Mouse (Mus musculus) heart, adult 10 weeks (tissue): ENCODE measurements around the gene Arih2. TPM values are rescaled to one million over a fixed set of nuclear protein-coding genes. Genes with fewer than 3 reads are reported as not detected.

Experiments used
- polyA plus RNA-seq: library from polyadenylated mRNA; stranded (reverse); fragments of 350-450 nt; fragmentation: Illumina TruSeq; extraction: RNeasy Lipid Tissue Mini Kit (QIAGEN cat#74804); gene quantifications from one replicate; pipeline ENCODE4 v1.2.3, GENCODE M21; 2014; ENCODE audit warnings: low read depth, low replicate concordance

The Arih2 gene
- 39.2 TPM for polyA plus RNA-seq

GRCm38 (mm10) chr9:108648611-108649560, at the start of gene Arih2:
Gene Arih2, minus strand, starts transcription at chr9:108649386.

GRCm38 (mm10) chr9:108689106-108689505, 39.9 kb upstream of the Arih2 start, which contains the start of gene Prkar2a:
Gene Prkar2a, plus strand, starts transcription at chr9:108689314.

GRCm38 (mm10) chr9:108661677-108662612, 12.8 kb upstream of the Arih2 start, which contains the start of gene Slc25a20:
Gene Slc25a20, plus strand, starts transcription at chr9:108662088.

GRCm38 (mm10) chr9:108596998-108597764, 52.0 kb downstream of the Arih2 start, which contains the start of gene P4htm:
Gene P4htm, minus strand, starts transcription at chr9:108597667.

GRCm38 (mm10) chr9:108578545-108579343, 70.4 kb downstream of the Arih2 start, which contains the start of gene Wdr6:
Gene Wdr6, minus strand, starts transcription at chr9:108578739.

GRCm38 (mm10) chr9:108569381-108570206, 79.6 kb downstream of the Arih2 start, which contains the start of gene Dalrd3:
Gene Dalrd3, plus strand, starts transcription at chr9:108569886.

GRCm38 (mm10) chr9:108566815-108567776, 82.1 kb downstream of the Arih2 start, which contains the start of gene Ndufaf3:
Gene Ndufaf3, minus strand, starts transcription at chr9:108567434.

GRCm38 (mm10) chr9:108560227-108560841, 88.9 kb downstream of the Arih2 start, which contains the start of gene Impdh2:
Gene Impdh2, plus strand, starts transcription at chr9:108560286.

Other genes starting within 250 kb of the Arih2 start
- gene Ccdc36, start 220.9 kb downstream of the Arih2 start, polyA plus RNA-seq = not detected
- gene BC048562, start 212.9 kb downstream of the Arih2 start, polyA plus RNA-seq = not detected
- 13.9 TPM for gene Ccdc71, start 188.9 kb downstream of the Arih2 start, polyA plus RNA-seq
- gene Klhdc8b, start 187.8 kb downstream of the Arih2 start, polyA plus RNA-seq = 18.2 TPM
- gene Lamb2, start 169.7 kb downstream of the Arih2 start, polyA plus RNA-seq = 225 TPM
- gene Usp19, start 158.8 kb downstream of the Arih2 start, polyA plus RNA-seq = 100 TPM
- 78.2 TPM for gene Qars, start 141.7 kb downstream of the Arih2 start, polyA plus RNA-seq
- 50.0 TPM for gene Qrich1, start 132.6 kb downstream of the Arih2 start, polyA plus RNA-seq
- 66.9 TPM for gene Impdh2, start 89.1 kb downstream of the Arih2 start, polyA plus RNA-seq
- gene Ndufaf3, start 82.0 kb downstream of the Arih2 start, polyA plus RNA-seq = 41.2 TPM
- gene Dalrd3, start 79.5 kb downstream of the Arih2 start, polyA plus RNA-seq = 40.3 TPM
- gene Wdr6, start 70.6 kb downstream of the Arih2 start, polyA plus RNA-seq = 15.6 TPM
- gene P4htm, start 51.7 kb downstream of the Arih2 start, polyA plus RNA-seq = 17.8 TPM
- 202 TPM for gene Slc25a20, start 12.7 kb upstream of the Arih2 start, polyA plus RNA-seq
- gene Prkar2a, start 39.9 kb upstream of the Arih2 start, polyA plus RNA-seq = 62.2 TPM
- 22.0 TPM for gene Ip6k2, start 134.4 kb upstream of the Arih2 start, polyA plus RNA-seq
- gene Nckipsd, start 159.0 kb upstream of the Arih2 start, polyA plus RNA-seq = 11.4 TPM
- gene Celsr3, start 176.9 kb upstream of the Arih2 start, polyA plus RNA-seq = not detected
- 27.2 TPM for gene Slc26a6, start 203.9 kb upstream of the Arih2 start, polyA plus RNA-seq